Mouse (Mus musculus): ENCODE results near the gene Tbc1d8. TPM values are rescaled to one million over a fixed set of nuclear protein-coding genes. Genes with fewer than 3 reads are reported as not detected.

The Tbc1d8 gene
- total and polyA plus RNA-seq, 2 experiments: 7.0 to 13.9 TPM

DNA sequence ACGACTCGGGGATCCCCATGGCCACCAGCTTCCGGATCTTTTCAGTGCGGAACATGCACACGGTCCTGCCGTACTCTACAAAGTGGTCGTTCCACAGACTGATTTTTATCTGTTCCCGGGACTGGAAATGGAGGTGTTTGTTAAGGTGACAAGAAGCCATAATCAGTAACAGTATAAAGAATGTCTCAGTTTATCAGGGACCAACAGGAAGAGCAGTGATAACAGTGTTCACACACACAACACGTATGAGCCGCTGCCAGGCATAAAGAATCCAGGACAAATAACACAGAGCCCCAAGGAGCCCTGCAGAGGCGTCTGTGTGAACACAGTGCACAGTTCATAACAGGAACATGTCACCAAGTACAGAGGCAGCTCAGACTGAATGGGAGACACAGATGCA lies 89.2 kb downstream of the Tbc1d8 start:
- Histone ChIP-seq H3K36me3 (ENCODE audit: control insufficient read depth, insufficient read depth, low read length) (peaks cover 26% of the 10 kb centered on the region; the same call in 1 of the 2 replicates), H3K9ac (ENCODE audit: low read depth, low read length) (no peak overlapping the region), H3K27me3 (ENCODE audit: control insufficient read depth, insufficient read depth, low read length) (no peaks in the 10 kb centered on the region), H3K4me3 (ENCODE audit: insufficient read depth, low read depth, low read length) (no peak overlapping the region), H3K4me1 (ENCODE audit: control insufficient read depth, insufficient read depth, low read length) (no peaks in the 10 kb centered on the region), H3K27ac (replicated peaks; ENCODE audit: insufficient read depth, low read depth, low read length) (no peak overlapping the region), H3K79me2 (ENCODE audit: control insufficient read depth, insufficient read depth, low read length) (no peaks in the 10 kb centered on the region)
- no peak for DNase-seq (ENCODE audit: extremely low read depth, low read depth, low spot score)
- TF ChIP-seq CTCF (IDR thresholded peaks at IDR 0.05; ENCODE audit: low read depth, low read length) (no peak), POLR2A (IDR thresholded peaks at IDR 0.05; ENCODE audit: extremely low read depth, insufficient read depth, low read length) (no peak)
- 92% methylated on average over 11 of the region's 11 CpGs for WGBS

DNA sequence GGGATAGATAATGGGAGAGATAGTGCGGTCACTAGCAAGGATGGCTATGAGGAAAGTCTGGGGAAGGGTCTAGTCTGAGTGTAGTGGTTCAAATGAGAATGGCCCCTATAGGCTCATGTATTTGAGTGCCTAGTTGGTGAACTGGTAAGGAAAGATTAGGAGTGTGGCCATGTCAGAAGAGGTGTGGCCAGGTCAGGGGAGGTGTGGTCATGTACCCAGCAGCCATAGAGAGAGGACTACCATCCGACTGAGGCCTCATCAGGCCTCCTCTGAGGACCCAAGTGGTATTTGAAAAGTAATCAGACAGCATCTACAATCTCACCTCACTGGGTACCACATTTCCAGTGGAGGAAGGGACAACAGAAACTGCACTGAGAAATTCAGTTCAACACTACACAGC lies 90.4 kb downstream of the Tbc1d8 start:
- 98% methylated on average over 2 of the region's 2 CpGs for WGBS

DNA sequence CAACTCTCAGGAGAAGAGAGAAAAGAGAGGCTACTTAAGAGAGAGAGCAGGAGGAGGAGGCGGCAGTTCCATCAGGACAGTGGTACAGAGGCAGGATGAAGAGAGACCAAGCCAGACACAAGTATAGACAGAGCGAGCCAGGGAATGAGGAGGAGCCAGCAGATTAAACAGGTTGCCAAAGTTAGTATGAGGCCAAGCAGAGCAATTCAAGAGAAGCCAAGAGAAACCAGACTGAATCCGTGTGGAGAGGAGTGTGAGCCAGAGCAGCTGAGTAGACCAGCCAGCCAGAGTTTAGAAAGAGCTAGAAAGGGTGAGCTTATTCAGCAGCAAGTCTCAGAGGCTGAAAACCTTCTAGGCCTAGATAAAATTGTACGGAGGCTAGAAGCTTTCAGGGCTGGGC lies 91.1 kb downstream of the Tbc1d8 start:
- no peak for DNase-seq (ENCODE audit: extremely low read depth, low read depth, low spot score)
- no peak overlapping the region for H3K4me3 ChIP-seq (ENCODE audit: insufficient read depth, low read depth, low read length)
- H3K9ac ChIP-seq (ENCODE audit: low read depth, low read length): no peak overlapping the region
- 80% methylated on average over 4 of the region's 4 CpGs for WGBS
- no peaks in the 10 kb centered on the region for H3K4me1 ChIP-seq (ENCODE audit: control insufficient read depth, insufficient read depth, low read length)
- no peaks in the 10 kb centered on the region for H3K79me2 ChIP-seq (ENCODE audit: control insufficient read depth, insufficient read depth, low read length)
- TF ChIP-seq POLR2A (IDR thresholded peaks at IDR 0.05; ENCODE audit: extremely low read depth, insufficient read depth, low read length) (no peak), CTCF (IDR thresholded peaks at IDR 0.05; ENCODE audit: low read depth, low read length) (no peak)
- H3K27me3 ChIP-seq (ENCODE audit: control insufficient read depth, insufficient read depth, low read length): no peaks in the 10 kb centered on the region
- no peak overlapping the region for H3K27ac ChIP-seq (replicated peaks; ENCODE audit: insufficient read depth, low read depth, low read length)
- H3K36me3 ChIP-seq (ENCODE audit: control insufficient read depth, insufficient read depth, low read length): peaks cover 24% of the 10 kb centered on the region; the same call in 1 of the 2 replicates

More for the DNA sequence above, 90.4 kb downstream of the Tbc1d8 start:
- Histone ChIP-seq H3K79me2 (ENCODE audit: control insufficient read depth, insufficient read depth, low read length) (no peaks in the 10 kb centered on the region), H3K36me3 (ENCODE audit: control insufficient read depth, insufficient read depth, low read length) (peaks cover 25% of the 10 kb centered on the region; the same call in 1 of the 2 replicates), H3K4me3 (ENCODE audit: insufficient read depth, low read depth, low read length) (no peak overlapping the region), H3K4me1 (ENCODE audit: control insufficient read depth, insufficient read depth, low read length) (no peaks in the 10 kb centered on the region), H3K27me3 (ENCODE audit: control insufficient read depth, insufficient read depth, low read length) (no peaks in the 10 kb centered on the region), H3K9ac (ENCODE audit: low read depth, low read length) (no peak overlapping the region), H3K27ac (replicated peaks; ENCODE audit: insufficient read depth, low read depth, low read length) (no peak overlapping the region)
- no peak for TF ChIP-seq CTCF (IDR thresholded peaks at IDR 0.05; ENCODE audit: low read depth, low read length)
- no peak for TF ChIP-seq POLR2A (IDR thresholded peaks at IDR 0.05; ENCODE audit: extremely low read depth, insufficient read depth, low read length)
- no peak for DNase-seq (ENCODE audit: extremely low read depth, low read depth, low spot score)

DNA sequence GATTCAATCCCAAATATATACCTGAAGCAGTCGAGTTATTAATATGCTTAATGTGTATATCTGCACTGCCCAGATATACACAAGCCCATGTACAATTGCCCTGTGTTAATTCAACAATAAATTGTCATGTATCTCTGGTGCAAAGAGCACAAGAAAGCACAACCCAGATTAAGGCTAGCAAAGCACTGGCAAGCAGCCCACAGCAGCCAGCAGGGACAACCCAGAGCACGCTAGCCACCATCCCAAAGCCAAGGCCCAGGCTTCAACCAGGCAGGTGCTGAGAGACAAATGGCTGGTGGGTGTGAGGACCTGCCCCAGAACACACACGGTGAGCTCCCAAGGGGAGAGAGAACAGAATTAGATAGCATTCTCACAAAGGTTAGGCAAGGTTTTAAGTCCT lies 92.1 kb downstream of the Tbc1d8 start:
- DNase-seq (ENCODE audit: extremely low read depth, low read depth, low spot score): no peak
- H3K36me3 ChIP-seq (ENCODE audit: control insufficient read depth, insufficient read depth, low read length): peaks cover 23% of the 10 kb centered on the region; the same call in 1 of the 2 replicates

DNA sequence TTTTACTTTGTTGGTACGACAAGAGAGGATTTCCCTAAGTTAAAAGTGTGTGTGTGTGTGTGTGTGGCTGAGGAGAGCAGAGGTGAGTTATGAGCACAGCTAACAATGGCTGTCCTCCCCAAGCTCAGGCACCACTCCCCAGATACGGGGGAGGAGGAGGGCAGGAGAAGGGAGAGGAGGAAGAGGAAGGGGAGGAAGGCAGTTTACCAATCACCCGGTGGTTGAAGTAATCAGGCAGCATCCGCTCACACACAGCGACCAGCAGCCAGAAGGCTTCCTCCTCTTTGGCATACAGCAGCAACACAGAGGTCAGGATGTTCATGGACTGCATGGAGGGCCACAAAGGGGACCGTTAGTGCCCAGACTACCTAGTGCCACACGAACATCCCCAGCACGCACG lies 93.6 kb downstream of the Tbc1d8 start:
- WGBS: 83% methylated on average over 9 of the region's 9 CpGs
- Histone ChIP-seq H3K79me2 (ENCODE audit: control insufficient read depth, insufficient read depth, low read length) (no peaks in the 10 kb centered on the region), H3K27me3 (ENCODE audit: control insufficient read depth, insufficient read depth, low read length) (no peaks in the 10 kb centered on the region), H3K4me1 (ENCODE audit: control insufficient read depth, insufficient read depth, low read length) (no peaks in the 10 kb centered on the region), H3K27ac (replicated peaks; ENCODE audit: insufficient read depth, low read depth, low read length) (no peak overlapping the region), H3K36me3 (ENCODE audit: control insufficient read depth, insufficient read depth, low read length) (peaks cover 22% of the 10 kb centered on the region; the same call in 1 of the 2 replicates), H3K4me3 (ENCODE audit: insufficient read depth, low read depth, low read length) (no peak overlapping the region), H3K9ac (ENCODE audit: low read depth, low read length) (no peak overlapping the region)
- no peak for TF ChIP-seq POLR2A (IDR thresholded peaks at IDR 0.05; ENCODE audit: extremely low read depth, insufficient read depth, low read length)
- TF ChIP-seq CTCF (IDR thresholded peaks at IDR 0.05; ENCODE audit: low read depth, low read length): no peak
- DNase-seq (ENCODE audit: extremely low read depth, low read depth, low spot score): no peak

More for the DNA sequence above, 92.1 kb downstream of the Tbc1d8 start:
- TF ChIP-seq CTCF (IDR thresholded peaks at IDR 0.05; ENCODE audit: low read depth, low read length) (no peak), POLR2A (IDR thresholded peaks at IDR 0.05; ENCODE audit: extremely low read depth, insufficient read depth, low read length) (no peak)
- Histone ChIP-seq H3K4me3 (ENCODE audit: insufficient read depth, low read depth, low read length) (no peak overlapping the region), H3K4me1 (ENCODE audit: control insufficient read depth, insufficient read depth, low read length) (no peaks in the 10 kb centered on the region), H3K9ac (ENCODE audit: low read depth, low read length) (no peak overlapping the region), H3K79me2 (ENCODE audit: control insufficient read depth, insufficient read depth, low read length) (no peaks in the 10 kb centered on the region), H3K27me3 (ENCODE audit: control insufficient read depth, insufficient read depth, low read length) (no peaks in the 10 kb centered on the region), H3K27ac (replicated peaks; ENCODE audit: insufficient read depth, low read depth, low read length) (no peak overlapping the region)
- 76% methylated on average over 3 of the region's 3 CpGs for WGBS

DNA sequence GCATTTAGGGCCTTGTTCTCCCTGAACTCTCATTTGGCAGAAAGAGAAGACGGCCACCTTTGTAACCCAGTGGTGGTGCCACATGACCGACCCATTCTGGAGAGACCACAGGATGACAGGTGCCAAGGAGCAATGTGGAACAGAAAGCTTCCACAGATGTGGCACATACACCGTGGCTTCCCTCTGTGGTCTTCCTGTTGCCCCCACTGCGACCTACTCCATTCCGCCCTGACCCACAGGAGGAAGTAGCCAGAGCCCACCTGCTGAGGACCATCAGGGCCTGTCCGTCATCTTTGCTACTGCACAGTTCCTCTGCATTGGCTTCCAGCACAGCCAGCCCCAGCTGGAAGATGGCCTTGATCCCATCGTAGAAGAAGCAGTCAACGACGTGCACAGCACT lies 97.5 kb downstream of the Tbc1d8 start:
- no peak for DNase-seq (ENCODE audit: extremely low read depth, low read depth, low spot score)
- Histone ChIP-seq H3K27ac (replicated peaks; ENCODE audit: insufficient read depth, low read depth, low read length) (no peak overlapping the region), H3K4me1 (ENCODE audit: control insufficient read depth, insufficient read depth, low read length) (no peaks in the 10 kb centered on the region), H3K4me3 (ENCODE audit: insufficient read depth, low read depth, low read length) (no peak overlapping the region), H3K9ac (ENCODE audit: low read depth, low read length) (no peak overlapping the region), H3K79me2 (ENCODE audit: control insufficient read depth, insufficient read depth, low read length) (no peaks in the 10 kb centered on the region), H3K36me3 (ENCODE audit: control insufficient read depth, insufficient read depth, low read length) (peaks cover 33% of the 10 kb centered on the region; the same call in 1 of the 2 replicates), H3K27me3 (ENCODE audit: control insufficient read depth, insufficient read depth, low read length) (no peaks in the 10 kb centered on the region)
- TF ChIP-seq CTCF (IDR thresholded peaks at IDR 0.05; ENCODE audit: low read depth, low read length) (no peak), POLR2A (IDR thresholded peaks at IDR 0.05; ENCODE audit: extremely low read depth, insufficient read depth, low read length) (no peak)
- whole genome bisulfite sequencing: 89% methylated on average over 9 of the region's 9 CpGs

Data from liver, adult 2 months (tissue).